Mouse (Mus musculus) forebrain, embryonic 15.5 days (tissue): Measurements from ENCODE around the gene Erg. TPM values are rescaled to one million over a fixed set of nuclear protein-coding genes. Genes with fewer than 3 reads are reported as not detected.
A peak's percentile ranks its signal among the peaks of the same experiment; 100 is the strongest.

Experiments used
- ATAC-seq: fragments of 200-750 bp; cut with Nextera tagmentation; replicated peaks from 2 replicates; pipeline ENCODE4 v1.8.0; 2017; ENCODE audit warnings: mild to moderate bottlenecking, moderate TSS enrichment, moderate library complexity
- H3K27ac ChIP-seq: fragments of 300-500 bp; sonication (generic); replicated peaks from 2 replicates; pipeline ENCODE4 v1.5.1; 2015; ENCODE audit warnings: mild to moderate bottlenecking, inconsistent platforms
- H3K27me3 ChIP-seq: fragments of 300-500 bp; sonication (generic); 2 replicates; pipeline ENCODE4 v1.6.1; 2015; ENCODE audit warnings: inconsistent platforms
- H3K36me3 ChIP-seq: fragments of 300-500 bp; sonication (generic); 2 replicates; pipeline ENCODE4 v1.6.1; 2015; ENCODE audit warnings: mild to moderate bottlenecking, inconsistent platforms
- H3K4me1 ChIP-seq: fragments of 300-500 bp; sonication (generic); 2 replicates; pipeline ENCODE4 v1.6.1; 2015; ENCODE audit warnings: inconsistent platforms
- H3K4me2 ChIP-seq: fragments of 300-500 bp; sonication (generic); replicated peaks from 2 replicates; pipeline ENCODE4 v1.6.1; 2015; ENCODE audit warnings: mild to moderate bottlenecking, inconsistent platforms
- H3K4me3 ChIP-seq: fragments of 300-500 bp; sonication (generic); 2 replicates; pipeline ENCODE4 v1.5.1; 2015; ENCODE audit warnings: mild to moderate bottlenecking, inconsistent platforms
- H3K9ac ChIP-seq: fragments of 300-500 bp; sonication (generic); replicated peaks from 2 replicates; pipeline ENCODE4 v1.6.1; 2015; ENCODE audit warnings: mild to moderate bottlenecking, inconsistent platforms
- H3K9me3 ChIP-seq: fragments of 300-500 bp; sonication (generic); 2 replicates; pipeline ENCODE4 v1.6.1; 2016; ENCODE audit warnings: inconsistent platforms
- WGBS: fragments of 180-500 bp; shearing (Covaris S2); methylation state at CpG from one replicate; pipeline ENCODE4 v1.1.7; 2015; ENCODE audit warnings: mixed read lengths; 5-methylcytosine and 5-hydroxymethylcytosine counted together
- polyA plus RNA-seq: library from polyadenylated mRNA; unstranded; fragments of >200 nt; fragmentation: Nextera tagmentation; extraction: Ambion mirVana; gene quantifications from 2 replicates; pipeline ENCODE4 v1.2.1, GENCODE M21; 2015

Erg gene
- polyA plus RNA-seq, 1 experiment from 2014 or later = 1.5 TPM

DNA sequence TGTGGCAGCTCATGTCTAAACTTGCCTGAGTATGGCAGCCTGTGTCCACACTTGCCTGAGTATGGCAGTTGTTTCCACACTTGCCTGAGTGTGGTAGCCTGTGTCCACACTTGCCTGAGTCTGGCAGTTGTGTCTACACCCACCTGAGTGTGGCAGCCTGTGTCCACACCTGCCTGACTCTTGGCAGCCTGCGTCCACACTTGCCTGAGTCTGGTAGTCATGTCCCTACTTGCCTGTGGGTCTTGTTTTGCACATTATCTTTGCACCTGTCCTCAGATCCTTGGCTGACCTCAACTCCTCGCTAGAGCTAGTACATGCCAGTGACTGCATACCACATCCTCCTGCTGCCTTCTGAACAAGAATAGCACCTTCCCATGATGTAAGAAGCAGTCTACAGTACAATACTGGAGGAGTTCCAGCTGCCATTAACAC is 153.8 kb downstream of the Erg start:
- no peak overlapping the region for H3K27ac ChIP-seq
- no peak overlapping the region for H3K4me3 ChIP-seq
- 93% methylated on average over 2 of the region's 2 CpGs for WGBS
- ATAC-seq = no peak
- H3K4me2 ChIP-seq = no peak overlapping the region
- no peak overlapping the region for H3K9ac ChIP-seq
- H3K9me3 ChIP-seq = no peaks in the 10 kb centered on the region
- H3K36me3 ChIP-seq = no peaks in the 10 kb centered on the region
- no peaks in the 10 kb centered on the region for H3K27me3 ChIP-seq
- H3K4me1 ChIP-seq = no peaks in the 10 kb centered on the region

DNA sequence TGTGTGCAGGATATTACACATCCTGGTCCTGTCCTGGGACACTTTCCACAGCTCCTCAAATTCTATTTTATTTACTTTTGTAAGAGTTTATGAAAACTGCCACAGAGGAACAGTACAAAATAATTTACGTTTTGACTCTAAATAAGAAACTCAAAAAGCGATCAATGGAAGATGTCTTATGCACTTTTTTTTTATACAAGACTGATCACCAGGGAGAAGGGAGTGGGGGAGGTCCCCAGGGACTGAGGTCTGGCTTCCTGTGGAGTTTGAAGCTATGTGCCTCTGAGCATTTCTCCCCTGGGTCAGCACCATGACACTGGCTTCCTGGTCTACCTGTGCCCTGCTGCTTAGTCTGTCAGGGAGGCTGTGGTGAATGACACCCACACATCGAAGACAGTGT is 156.5 kb downstream of the Erg start:
- H3K4me3 ChIP-seq = no peak overlapping the region
- no peaks in the 10 kb centered on the region for H3K27me3 ChIP-seq
- ATAC-seq = no peak
- no peaks in the 10 kb centered on the region for H3K36me3 ChIP-seq
- no peak overlapping the region for H3K4me2 ChIP-seq
- no peak overlapping the region for H3K27ac ChIP-seq
- no peaks in the 10 kb centered on the region for H3K4me1 ChIP-seq
- 93% methylated on average over 3 of the region's 3 CpGs for WGBS
- no peaks in the 10 kb centered on the region for H3K9me3 ChIP-seq
- no peak overlapping the region for H3K9ac ChIP-seq

DNA sequence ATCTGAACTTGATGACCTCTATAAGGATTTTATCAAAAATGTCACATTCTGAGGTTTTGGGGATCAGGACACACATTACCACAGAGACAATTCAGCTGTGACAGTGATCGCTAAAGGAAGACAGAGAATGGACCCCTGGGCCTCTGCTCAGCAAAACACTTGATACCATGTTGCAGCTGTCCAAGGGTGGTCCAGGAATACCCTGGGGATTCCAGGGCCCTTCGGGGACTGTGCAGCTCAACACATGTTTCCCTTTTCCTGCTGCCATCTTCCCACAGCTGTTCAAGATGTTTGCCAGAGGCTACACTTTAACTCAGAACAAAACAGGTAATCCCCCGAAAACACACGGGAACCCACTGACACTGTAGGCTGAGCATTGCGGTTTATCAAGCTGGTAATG is 158.2 kb downstream of the Erg start:
- no peak overlapping the region for H3K27ac ChIP-seq
- no peaks in the 10 kb centered on the region for H3K27me3 ChIP-seq
- H3K4me1 ChIP-seq = no peaks in the 10 kb centered on the region
- H3K9me3 ChIP-seq = no peaks in the 10 kb centered on the region
- no peak overlapping the region for H3K9ac ChIP-seq
- no peaks in the 10 kb centered on the region for H3K36me3 ChIP-seq
- no peak overlapping the region for H3K4me2 ChIP-seq
- WGBS = 91% methylated on average over 5 of the region's 5 CpGs
- no peak for ATAC-seq
- no peak overlapping the region for H3K4me3 ChIP-seq

DNA sequence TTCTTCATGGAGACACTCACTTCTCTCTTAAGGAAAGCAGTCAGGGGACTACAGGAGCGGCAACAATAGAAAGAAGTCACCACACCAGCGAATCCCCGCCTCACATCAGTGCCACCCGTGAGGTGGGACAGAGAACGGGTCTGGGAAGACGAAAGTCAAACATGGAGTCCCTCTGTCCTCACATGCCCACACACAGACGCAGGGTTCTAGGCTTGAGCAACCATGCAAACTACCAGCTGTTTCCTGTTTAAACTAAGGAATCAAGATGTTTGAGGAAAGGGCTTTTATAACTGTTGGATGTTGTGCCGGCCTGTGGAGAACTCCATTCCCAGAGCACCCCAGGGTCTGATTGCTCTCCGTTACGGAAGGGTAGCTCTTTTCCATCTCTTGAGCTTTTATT is 158.9 kb downstream of the Erg start:
- 91% methylated on average over 10 of the region's 10 CpGs for WGBS
- Histone ChIP-seq H3K27me3 (no peaks in the 10 kb centered on the region), H3K9me3 (no peaks in the 10 kb centered on the region), H3K4me3 (no peak overlapping the region), H3K4me1 (no peaks in the 10 kb centered on the region), H3K27ac (no peak overlapping the region), H3K9ac (no peak overlapping the region), H3K36me3 (no peaks in the 10 kb centered on the region), H3K4me2 (no peak overlapping the region)
- ATAC-seq = no peak

DNA sequence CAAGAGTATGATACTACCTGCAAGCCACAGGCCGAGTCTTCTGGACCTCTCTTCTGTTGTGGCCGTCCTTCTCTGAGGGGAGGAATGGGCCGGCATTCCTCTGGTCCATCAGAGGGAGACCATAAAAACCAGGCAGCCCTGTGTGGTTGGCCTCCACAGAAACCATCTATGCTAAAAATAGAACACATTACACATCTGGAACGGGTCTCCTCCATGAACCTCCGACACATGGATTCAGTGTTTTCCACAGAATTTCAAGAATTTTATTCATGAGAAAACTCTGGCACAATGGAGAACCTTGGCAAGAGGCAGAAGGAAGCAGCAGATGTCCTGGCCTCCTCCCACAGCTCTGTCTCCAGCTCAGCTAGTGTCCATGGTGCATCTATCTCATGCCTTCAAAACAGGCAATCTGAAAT is 163.7 kb downstream of the Erg start:
- no peaks in the 10 kb centered on the region for H3K36me3 ChIP-seq
- no peak overlapping the region for H3K9ac ChIP-seq
- H3K9me3 ChIP-seq = no peaks in the 10 kb centered on the region
- 85% methylated on average over 5 of the region's 5 CpGs for WGBS
- H3K4me3 ChIP-seq = no peak overlapping the region
- H3K27me3 ChIP-seq = no peaks in the 10 kb centered on the region
- ATAC-seq = no peak
- no peak overlapping the region for H3K4me2 ChIP-seq
- H3K4me1 ChIP-seq = no peaks in the 10 kb centered on the region
- no peak overlapping the region for H3K27ac ChIP-seq

DNA sequence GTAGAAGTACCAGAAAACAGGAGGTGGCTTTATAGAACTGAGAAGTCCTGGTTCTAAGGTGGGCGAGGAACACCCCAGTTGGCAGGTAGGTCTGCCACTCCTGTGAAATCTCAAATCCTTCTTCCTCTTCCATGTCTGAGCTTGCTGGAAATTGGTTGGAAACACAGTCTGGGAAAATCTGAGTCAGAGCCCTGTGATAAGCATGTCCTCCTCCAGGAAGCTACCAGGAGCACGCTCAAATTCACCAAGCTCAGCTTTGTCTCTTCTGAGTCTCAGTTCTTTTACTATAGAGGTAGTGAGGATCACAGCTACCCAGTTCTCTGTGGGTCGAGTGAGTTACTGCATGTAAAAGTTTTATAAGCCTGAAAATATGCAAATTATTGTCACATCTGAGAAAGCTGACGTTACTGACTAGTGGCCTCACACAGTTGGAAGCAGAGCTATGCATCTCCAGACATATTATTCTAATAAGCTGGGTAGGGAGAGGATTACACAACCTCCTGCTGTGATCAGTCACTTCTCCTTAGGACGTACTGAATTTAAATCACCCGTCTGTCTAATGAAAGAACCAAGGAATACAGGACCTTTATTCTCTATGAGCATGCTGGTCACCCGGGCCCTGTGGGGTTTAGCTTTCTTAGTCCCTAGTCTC is 165.0 kb downstream of the Erg start:
- Histone ChIP-seq H3K9me3 (no peaks in the 10 kb centered on the region), H3K9ac (no peak overlapping the region), H3K27ac (no peak overlapping the region), H3K27me3 (no peaks in the 10 kb centered on the region), H3K4me1 (no peaks in the 10 kb centered on the region), H3K4me2 (no peak overlapping the region), H3K4me3 (no peak overlapping the region), H3K36me3 (no peaks in the 10 kb centered on the region)
- ATAC-seq = no peak
- 30% methylated on average over 7 of the region's 7 CpGs for WGBS

DNA sequence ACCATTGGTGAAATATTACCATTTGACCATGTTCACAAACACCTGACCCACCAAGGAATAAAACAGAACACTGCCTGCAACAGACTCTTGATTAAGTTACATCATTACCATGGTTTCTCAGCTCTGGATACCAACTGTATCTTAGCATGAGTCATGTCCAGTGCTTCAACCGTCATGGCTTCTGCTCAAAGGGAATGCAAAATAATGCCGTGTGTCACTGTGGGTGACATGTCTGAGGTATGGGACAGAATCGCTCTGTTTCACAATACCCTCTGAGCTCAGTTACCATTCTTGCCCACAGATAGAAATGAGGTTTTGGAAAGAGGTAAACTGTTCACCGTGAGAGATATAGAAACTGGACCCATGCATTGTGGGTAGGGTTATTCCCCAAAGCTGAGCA is 170.5 kb downstream of the Erg start:
- Histone ChIP-seq H3K27ac (no peak overlapping the region), H3K36me3 (no peaks in the 10 kb centered on the region), H3K9ac (no peak overlapping the region), H3K4me3 (no peak overlapping the region), H3K4me1 (no peaks in the 10 kb centered on the region), H3K9me3 (no peaks in the 10 kb centered on the region), H3K4me2 (no peak overlapping the region), H3K27me3 (no peaks in the 10 kb centered on the region)
- no peak for ATAC-seq
- 91% methylated on average over 4 of the region's 4 CpGs for WGBS

DNA sequence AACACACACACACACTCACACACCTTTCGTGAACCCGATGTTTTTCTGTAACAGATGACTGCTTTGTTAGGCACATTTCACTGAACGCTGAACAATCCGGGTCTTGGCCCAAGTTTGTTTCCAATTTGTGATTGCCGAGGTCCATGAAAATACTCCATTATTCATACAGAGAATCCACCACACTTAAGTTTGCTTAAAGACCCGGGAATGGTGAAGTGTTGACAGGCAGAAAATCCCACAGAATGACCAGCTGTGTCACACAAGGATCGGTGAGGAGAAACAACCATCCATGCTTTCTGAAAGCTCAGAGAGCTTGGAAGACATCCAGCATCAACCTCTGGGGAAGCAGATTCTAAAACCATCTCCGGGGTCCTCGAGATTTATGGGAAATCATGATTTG is 171.0 kb downstream of the Erg start:
- Histone ChIP-seq H3K4me1 (no peaks in the 10 kb centered on the region), H3K4me2 (no peak overlapping the region), H3K27ac (no peak overlapping the region), H3K4me3 (no peak overlapping the region), H3K27me3 (no peaks in the 10 kb centered on the region), H3K36me3 (no peaks in the 10 kb centered on the region), H3K9me3 (no peaks in the 10 kb centered on the region), H3K9ac (no peak overlapping the region)
- no peak for ATAC-seq
- WGBS = 71% methylated on average over 9 of the region's 9 CpGs

DNA sequence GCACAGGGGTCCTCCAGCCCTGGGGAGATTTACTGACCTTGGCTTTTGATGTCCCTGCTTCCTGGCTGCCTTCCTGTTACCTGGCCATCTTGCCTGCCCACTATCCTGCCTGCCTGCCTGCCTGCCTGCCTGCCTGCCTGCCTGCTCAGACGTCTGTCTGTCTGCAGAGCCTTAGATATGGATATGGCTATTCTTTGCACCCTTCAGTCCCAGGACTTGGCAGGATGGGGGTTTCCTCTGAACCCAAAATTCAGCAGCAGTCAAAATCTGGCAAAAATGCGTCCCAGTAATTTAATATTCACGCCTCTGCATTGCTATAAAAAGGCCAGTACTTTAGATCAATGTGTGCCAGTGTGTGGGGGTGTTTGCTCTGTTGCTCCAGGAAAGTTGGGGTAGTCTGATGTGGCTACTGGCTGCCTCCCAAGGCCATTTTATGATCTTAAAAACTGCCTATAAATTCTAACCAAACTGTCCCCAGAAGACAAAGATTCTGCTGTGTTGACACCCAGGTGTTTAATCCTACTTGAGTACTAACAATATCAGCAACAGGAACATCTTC is 172.9 kb downstream of the Erg start:
- no peaks in the 10 kb centered on the region for H3K9me3 ChIP-seq
- ATAC-seq = no peak
- 76% methylated on average over 3 of the region's 3 CpGs for WGBS
- H3K4me2 ChIP-seq = no peak overlapping the region
- H3K27ac ChIP-seq = no peak overlapping the region
- no peaks in the 10 kb centered on the region for H3K4me1 ChIP-seq
- H3K27me3 ChIP-seq = no peaks in the 10 kb centered on the region
- H3K4me3 ChIP-seq = no peak overlapping the region
- no peak overlapping the region for H3K9ac ChIP-seq
- H3K36me3 ChIP-seq = no peaks in the 10 kb centered on the region

DNA sequence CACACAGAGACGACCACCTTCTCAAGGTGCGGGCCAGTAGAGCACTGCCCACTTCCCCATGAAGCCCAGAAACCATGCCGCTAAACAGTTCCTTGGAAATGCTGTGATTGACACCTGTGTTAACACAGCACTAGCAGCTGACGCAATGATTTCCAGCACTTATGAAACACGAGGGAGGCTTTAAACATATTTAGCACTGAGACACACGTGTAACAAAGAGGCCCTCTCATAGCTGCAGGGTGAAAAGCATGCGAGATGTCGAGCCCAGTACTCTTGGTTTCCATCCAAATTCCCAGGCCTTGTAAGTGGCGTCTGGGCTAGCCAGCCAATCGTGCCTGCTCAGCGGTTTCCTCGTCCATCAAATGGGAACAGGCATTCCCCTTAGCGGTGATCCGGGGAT is 178.3 kb downstream of the Erg start:
- H3K9ac ChIP-seq = no peak overlapping the region
- no peaks in the 10 kb centered on the region for H3K4me1 ChIP-seq
- no peak overlapping the region for H3K27ac ChIP-seq
- 51% methylated on average over 14 of the region's 14 CpGs for WGBS
- no peak overlapping the region for H3K4me2 ChIP-seq
- no peaks in the 10 kb centered on the region for H3K9me3 ChIP-seq
- no peaks in the 10 kb centered on the region for H3K27me3 ChIP-seq
- no peak for ATAC-seq
- H3K4me3 ChIP-seq = no peak overlapping the region
- H3K36me3 ChIP-seq = no peaks in the 10 kb centered on the region

DNA sequence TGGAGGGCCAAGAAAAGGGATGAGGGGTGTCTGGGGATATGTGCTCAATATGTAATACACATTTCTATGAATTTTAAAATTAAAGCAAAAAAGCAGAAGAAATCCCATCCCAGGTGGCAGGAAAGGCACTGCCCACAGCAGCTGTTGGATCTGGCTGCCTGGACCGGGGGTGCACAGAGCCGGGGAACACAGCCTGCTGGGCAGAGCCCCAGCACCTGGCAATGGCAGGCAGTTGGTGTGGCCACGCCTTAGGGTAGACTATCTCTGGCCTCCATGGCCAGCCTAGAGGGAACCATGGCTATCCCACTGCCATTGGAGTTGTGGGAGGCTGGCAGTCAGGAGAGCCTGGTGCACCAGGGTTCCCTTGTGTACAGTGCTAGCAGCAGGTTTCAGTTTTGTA is 180.9 kb downstream of the Erg start:
- no peak for ATAC-seq
- Histone ChIP-seq H3K27ac (no peak overlapping the region), H3K4me1 (no peaks in the 10 kb centered on the region), H3K4me2 (no peak overlapping the region), H3K9me3 (no peaks in the 10 kb centered on the region), H3K9ac (no peak overlapping the region), H3K4me3 (no peak overlapping the region), H3K36me3 (no peaks in the 10 kb centered on the region), H3K27me3 (no peaks in the 10 kb centered on the region)
- WGBS = 95% methylated on average over 3 of the region's 3 CpGs

DNA sequence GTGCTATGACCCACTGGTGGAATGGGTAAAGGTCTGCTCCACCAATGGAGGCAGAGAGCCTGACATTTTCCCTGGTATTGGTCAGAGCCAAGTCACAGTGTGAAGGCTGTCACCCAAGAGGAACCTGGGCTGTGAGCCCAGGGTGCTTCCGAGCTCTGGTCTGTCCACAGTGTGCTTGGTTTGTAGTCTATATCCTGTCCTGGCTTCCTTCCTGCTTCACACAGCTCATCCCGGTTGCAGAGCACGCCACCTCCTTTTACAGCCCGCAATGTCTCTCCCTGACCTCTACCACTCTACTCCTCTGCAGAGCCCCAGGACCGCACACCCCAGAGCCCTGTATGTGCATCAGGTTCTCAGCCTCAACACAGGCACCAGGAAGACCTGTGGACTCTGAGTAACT is 182.9 kb downstream of the Erg start:
- no peak overlapping the region for H3K27ac ChIP-seq
- H3K27me3 ChIP-seq = no peaks in the 10 kb centered on the region
- peaks cover 3% of the 10 kb centered on the region; the same call in 1 of the 2 replicates for H3K4me1 ChIP-seq
- no peaks in the 10 kb centered on the region for H3K9me3 ChIP-seq
- no peak overlapping the region for H3K9ac ChIP-seq
- 88% methylated on average over 5 of the region's 5 CpGs for WGBS
- H3K4me3 ChIP-seq = no peak overlapping the region
- no peaks in the 10 kb centered on the region for H3K36me3 ChIP-seq
- H3K4me2 ChIP-seq = no peak overlapping the region
- ATAC-seq = no peak

DNA sequence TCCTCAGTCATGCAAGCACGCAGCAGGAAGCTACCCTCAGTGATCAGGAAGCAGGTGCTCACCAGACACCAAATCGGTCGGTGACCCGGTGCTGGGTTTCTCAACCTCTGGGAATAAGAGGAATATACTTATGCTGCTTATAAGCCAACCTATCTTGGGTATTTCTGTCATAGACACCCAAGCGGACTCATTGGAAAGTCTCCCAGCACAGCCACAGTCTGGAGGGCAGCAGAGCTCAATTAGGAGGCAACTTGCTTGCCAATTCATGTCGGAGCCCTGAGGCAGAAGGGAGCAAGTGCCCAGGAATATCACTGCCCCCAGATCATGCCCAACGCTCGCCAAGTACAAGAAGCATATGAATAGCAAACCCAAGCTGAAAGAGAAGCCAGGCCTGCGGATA is 184.5 kb downstream of the Erg start:
- Histone ChIP-seq H3K27ac (no peak overlapping the region), H3K4me2 (no peak overlapping the region), H3K4me3 (no peak overlapping the region), H3K9me3 (no peaks in the 10 kb centered on the region), H3K9ac (no peak overlapping the region), H3K27me3 (no peaks in the 10 kb centered on the region), H3K4me1 (peaks cover 3% of the 10 kb centered on the region; the same call in 1 of the 2 replicates), H3K36me3 (no peaks in the 10 kb centered on the region)
- 0 out of 2 replicates have a peak, but pooled peaks have one; percentile 38 for ATAC-seq
- WGBS = 77% methylated on average over 9 of the region's 9 CpGs
